Mouse (Mus musculus): Measurements from ENCODE around the gene Phf5a. TPM values are rescaled to one million over a fixed set of nuclear protein-coding genes. Genes with fewer than 3 reads are reported as not detected.

The Phf5a gene
- total RNA-seq, 2 experiments from 2014 or later, result 33.0 to 45.9 TPM

GRCm38 (mm10) chr15:81852411-81853000, 19.2 kb downstream of the Phf5a start:
- no peak for ATAC-seq (replicated peaks; ENCODE audit: low FRiP score, poor library complexity, severe bottlenecking)

DNA sequence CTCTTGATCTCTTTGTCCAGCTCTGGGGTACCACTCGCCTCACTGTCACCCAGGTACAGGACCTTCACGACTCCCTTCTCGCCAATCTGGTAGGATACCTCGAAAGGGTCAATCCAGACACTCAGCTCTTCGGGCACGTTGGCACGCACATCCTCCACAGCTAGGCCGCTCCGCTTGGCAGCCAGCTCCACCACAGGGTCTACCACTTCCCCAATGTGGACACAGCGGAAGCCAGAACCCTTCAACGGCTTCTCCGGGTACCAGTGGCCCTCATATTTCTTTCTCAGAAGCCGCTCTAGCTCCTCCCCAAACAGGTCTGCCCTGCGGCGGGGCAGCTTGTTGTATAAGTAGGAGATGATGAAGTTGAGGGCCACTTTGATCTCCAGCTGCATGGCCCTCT, 20.3 kb downstream of the Phf5a start:
- ATAC-seq (replicated peaks; ENCODE audit: low FRiP score, poor library complexity, severe bottlenecking), result no peak

- ATAC-seq (replicated peaks; ENCODE audit: low FRiP score, poor library complexity, severe bottlenecking), result no peak
Measured at GRCm38 (mm10) chr15:81850718-81851117, 21.0 kb downstream of the Phf5a start.

- ATAC-seq (replicated peaks; ENCODE audit: low FRiP score, poor library complexity, severe bottlenecking), result no peak
Measured at GRCm38 (mm10) chr15:81849104-81849503, 22.6 kb downstream of the Phf5a start.

- peak; percentile 86 for ATAC-seq (replicated peaks; ENCODE audit: low FRiP score, poor library complexity, severe bottlenecking)
Measured at GRCm38 (mm10) chr15:81848301-81848700, 23.4 kb downstream of the Phf5a start.

DNA sequence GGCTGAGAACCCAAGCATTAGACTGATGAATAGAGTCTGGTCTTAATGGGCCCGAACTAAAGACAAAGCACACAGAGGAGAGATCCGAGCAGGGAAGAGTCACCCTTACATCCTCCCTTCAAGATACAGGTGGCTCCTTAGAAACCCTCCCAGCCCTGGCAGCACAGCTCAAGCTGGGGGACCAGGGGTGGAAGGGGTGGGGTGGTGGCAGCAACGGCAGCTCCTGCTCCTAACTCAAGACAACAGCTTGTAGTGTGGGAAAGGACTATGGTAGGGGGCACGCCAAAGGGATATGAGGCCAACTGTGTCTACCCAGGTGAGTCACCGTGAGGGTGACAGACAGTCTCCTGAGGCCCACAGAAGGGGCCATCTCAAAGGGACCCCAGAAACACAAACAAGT, 23.9 kb downstream of the Phf5a start:
- ATAC-seq (replicated peaks; ENCODE audit: low FRiP score, poor library complexity, severe bottlenecking), result 0 out of 2 replicates have a peak, but pooled peaks have one; percentile 10

GRCm38 (mm10) chr15:81847161-81847560, 24.6 kb downstream of the Phf5a start:
- no peak for ATAC-seq (replicated peaks; ENCODE audit: low FRiP score, poor library complexity, severe bottlenecking)

- ATAC-seq (replicated peaks; ENCODE audit: low FRiP score, poor library complexity, severe bottlenecking), result no peak
Measured at GRCm38 (mm10) chr15:81846755-81847154, 25.0 kb downstream of the Phf5a start.

GRCm38 (mm10) chr15:81845724-81846123, 26.0 kb downstream of the Phf5a start:
- no peak for ATAC-seq (replicated peaks; ENCODE audit: low FRiP score, poor library complexity, severe bottlenecking)

DNA sequence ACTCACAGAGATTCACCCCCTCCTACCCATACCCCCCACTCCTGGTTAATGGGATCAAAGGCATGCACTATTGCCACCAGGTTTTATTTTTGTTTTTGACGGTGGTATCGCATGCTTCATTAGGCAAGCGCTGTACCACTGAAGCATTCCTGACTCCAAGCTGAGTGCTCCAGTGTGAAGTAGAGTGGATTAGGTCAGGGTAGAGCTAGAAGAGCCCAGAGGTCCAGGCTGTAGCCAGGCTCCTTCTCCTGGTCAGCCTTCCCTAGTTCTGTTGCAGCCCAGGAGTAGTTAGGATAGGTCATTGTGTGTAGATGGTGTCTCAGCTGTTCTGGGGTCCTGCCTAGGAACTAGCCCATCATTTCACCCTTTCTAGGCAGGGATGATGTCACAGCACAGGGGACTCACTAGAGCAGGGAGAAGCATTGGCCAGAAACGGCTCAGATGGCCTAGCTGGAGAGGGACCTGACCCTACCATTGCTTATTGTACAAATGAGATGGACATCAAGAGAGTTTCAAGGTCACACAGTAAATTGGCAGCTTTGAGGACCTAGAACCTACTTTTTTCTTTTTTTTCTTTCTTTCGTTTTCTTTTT, 26.6 kb downstream of the Phf5a start:
- no peak for ATAC-seq (replicated peaks; ENCODE audit: low FRiP score, poor library complexity, severe bottlenecking)

- no peak for ATAC-seq (replicated peaks; ENCODE audit: low FRiP score, poor library complexity, severe bottlenecking)
Measured at GRCm38 (mm10) chr15:81842275-81842674, 29.4 kb downstream of the Phf5a start.

DNA sequence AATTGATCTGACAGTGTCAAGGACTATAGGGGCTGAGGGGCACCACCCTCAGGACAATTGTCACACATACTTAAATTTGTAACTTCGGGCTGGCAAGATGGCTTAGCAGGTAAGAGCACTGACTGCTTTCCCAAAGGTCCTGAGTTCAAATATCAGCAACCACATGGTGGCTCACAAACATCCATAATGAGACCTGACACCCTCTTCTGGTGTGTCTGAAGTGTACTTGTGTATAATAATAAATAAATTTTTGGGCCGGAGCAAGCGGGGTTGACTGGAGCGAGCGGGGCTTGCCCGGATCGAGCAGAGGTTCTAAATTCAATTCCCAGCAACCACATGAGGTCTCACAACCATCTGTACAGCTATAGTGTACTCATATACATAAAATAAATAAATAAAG, 31.4 kb downstream of the Phf5a start:
- ATAC-seq (replicated peaks; ENCODE audit: low FRiP score, poor library complexity, severe bottlenecking), result no peak

DNA sequence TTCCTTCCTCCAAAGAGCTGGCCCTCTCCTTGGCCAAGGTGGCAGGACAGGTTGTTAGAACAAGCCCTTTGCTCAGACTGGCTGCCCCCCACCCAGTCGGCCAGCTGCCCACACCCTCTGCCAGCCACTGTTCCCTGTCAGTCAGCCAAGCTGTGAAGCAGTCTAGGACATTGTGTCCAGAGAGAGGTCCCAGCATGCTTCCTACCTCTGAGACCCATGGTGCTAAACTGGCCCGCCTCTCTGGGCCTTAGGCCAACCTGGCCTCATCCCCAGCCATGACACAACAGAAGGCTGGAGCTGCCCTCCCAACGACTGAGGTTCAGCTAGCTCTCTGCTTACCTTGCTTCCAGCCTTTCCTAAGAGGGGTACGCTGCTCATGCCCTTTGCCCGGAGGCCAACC, 32.1 kb downstream of the Phf5a start:
- ATAC-seq (replicated peaks; ENCODE audit: low FRiP score, poor library complexity, severe bottlenecking), result 0 out of 2 replicates have a peak, but pooled peaks have one; percentile 16

- ATAC-seq (replicated peaks; ENCODE audit: low FRiP score, poor library complexity, severe bottlenecking), result no peak
Measured at GRCm38 (mm10) chr15:81838554-81839235, 33.0 kb downstream of the Phf5a start.

DNA sequence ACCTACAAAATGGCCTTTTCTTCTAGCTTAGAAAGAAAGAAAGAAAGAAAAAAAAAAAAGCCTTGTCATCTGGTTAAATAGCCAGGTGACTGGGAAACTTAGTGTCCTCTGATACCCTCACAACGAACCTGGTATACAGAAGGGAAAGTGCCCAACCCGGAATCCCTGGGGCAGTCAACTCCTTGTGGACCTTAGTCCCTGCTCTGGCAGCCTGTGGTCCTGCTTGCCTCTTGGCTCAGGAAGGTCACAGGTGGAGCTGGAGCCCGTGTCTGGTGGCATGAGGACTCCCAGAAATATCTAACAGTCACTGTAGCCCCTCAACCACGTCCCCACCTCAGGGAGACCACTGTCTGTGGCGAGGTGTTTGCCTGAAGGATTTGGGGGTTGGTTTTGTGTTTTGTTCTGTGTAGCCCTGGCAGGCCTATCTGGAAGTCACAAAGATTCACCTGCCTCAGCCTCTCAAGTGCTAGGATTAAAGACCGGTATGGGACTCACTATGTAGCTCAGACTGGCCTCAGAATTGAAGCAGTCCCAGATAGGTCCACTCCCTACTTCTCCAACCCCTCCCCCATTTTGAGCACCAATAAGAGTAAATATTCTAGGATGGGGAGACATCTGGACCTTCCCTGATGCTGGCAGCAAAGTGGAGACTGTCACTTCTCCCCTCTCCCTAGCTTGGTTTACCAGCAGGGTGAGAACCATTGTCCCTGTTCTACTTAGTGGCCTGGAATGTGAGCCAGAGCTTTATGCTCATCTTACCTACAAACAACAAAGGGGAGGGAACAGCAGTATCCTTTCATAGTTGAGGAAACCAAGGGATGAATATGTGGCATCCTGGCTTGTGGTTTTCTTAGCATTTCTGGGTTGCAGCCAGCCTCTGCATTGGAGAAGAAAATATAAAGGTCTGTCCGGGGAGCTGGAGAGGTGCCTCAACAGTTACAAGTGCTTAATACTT, 34.5 kb downstream of the Phf5a start:
- ATAC-seq (replicated peaks; ENCODE audit: low FRiP score, poor library complexity, severe bottlenecking), result no peak

DNA sequence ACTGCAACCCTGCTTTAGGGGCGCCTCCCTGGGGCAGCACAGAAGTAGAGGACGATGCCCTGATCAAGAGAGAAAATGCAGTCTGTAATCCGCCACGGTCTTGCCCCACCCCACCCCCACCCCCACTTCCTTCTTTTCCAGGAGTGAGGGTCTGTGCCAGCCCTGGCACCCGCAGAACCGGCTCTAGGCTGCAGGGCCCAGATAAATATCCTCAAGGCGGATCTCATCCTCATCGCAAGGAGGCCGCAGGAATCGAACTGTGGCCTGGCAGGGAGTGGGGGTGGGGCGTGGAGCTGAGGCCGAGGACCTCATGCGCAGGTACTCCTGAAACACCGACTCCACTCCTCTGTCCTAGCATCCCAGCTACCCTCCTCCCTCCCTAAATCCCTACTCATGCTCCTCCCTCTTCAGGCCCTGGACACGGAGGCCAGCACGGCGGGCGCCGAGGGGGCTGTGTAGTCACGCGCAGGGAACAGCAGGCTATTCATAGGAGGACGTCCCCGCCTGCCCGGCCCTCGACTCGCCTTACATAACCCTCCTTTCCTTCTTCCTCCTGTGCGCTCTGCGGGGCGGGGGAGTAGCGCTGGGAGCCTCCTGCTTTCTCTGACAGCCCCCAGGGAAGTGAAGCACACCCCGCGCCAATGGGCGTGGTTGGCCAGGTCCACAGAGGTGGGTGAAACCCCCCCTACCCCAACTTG, 35.4 kb downstream of the Phf5a start:
- no peak for ATAC-seq (replicated peaks; ENCODE audit: low FRiP score, poor library complexity, severe bottlenecking)

GRCm38 (mm10) chr15:81835007-81835880, 36.5 kb downstream of the Phf5a start:
- no peak for ATAC-seq (replicated peaks; ENCODE audit: low FRiP score, poor library complexity, severe bottlenecking)

DNA sequence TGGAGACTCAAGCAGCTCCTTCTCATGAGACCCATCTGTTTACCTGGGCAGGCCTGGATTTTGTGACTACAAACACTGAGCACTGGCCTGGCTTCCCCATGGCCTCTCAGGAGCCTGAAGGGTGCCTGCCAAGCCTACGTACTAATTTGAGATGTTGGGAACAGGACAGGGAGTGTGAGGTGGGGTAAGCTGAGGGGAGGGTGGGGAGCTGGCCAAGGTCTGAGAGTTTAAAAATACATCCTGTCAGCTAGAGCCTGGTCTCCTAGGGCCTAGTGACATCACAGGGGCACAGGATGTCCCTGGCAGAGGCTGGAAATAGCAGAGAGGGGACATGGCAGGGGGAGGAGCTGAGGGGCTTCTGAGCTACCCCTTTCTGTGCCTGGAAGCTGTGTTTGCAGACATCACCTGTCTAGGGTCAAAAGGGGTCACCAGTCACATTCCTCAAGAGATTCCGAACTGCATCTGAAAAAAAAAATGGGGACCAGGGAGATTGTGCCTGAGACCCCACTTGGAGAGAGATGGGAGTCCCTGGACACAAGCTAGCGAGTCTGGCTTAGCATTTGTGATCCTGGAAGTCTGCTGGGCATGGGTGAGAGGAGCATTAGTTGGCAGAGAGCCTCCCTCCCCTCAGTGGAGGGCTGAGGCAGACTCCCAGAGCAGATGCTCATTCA, 37.4 kb downstream of the Phf5a start:
- ATAC-seq (replicated peaks; ENCODE audit: low FRiP score, poor library complexity, severe bottlenecking), result no peak

Measured in erythroblast, adult 5-6 weeks (primary cell).